Mouse (Mus musculus) heart, adult 8-10 months (tissue): ENCODE results near the gene Inhbc. TPM values are rescaled to one million over a fixed set of nuclear protein-coding genes. Genes with fewer than 3 reads are reported as not detected.
A peak's percentile ranks its signal among the peaks of the same experiment; 100 is the strongest.

Experiments used
- DNase-seq: peaks from one replicate; pipeline ENCODE4 v3.0.0; 2022; ENCODE audit warnings: low spot score
- total RNA-seq, 4 experiments: library from RNA; stranded (reverse); gene quantifications; 2 replicates each; pipeline ENCODE4 v1.2.4; 2022

Gene Inhbc
- total RNA-seq, result not detected

- DNase-seq, result no peak
Observed at GRCm38 (mm10) chr10:127369834-127370820, at the start of gene Inhbc. TSS of gene Inhbc (minus strand) at chr10:127370431.

DNA sequence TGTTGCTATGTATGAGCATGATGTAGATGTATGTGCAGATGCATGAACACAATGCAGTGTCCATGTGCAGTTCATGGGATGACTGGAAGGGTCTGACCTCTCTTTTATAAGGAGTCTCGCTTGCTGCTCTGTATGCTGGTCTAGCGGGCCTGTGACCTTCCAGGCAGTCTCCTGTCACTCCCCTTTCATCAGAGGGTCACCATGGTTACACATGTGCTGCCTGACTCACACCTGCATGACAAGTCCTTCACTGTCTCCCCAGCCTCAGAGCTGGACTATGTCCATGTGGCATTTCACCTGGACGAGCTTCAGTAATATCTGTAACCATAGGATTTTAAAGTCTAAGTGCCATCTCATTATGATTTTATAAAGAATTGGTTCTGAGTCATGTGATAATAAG, 43.9 kb upstream of the Inhbc start:
- DNase-seq, result no peak

GRCm38 (mm10) chr10:127413585-127413984, 43.4 kb upstream of the Inhbc start:
- no peak for DNase-seq

DNA sequence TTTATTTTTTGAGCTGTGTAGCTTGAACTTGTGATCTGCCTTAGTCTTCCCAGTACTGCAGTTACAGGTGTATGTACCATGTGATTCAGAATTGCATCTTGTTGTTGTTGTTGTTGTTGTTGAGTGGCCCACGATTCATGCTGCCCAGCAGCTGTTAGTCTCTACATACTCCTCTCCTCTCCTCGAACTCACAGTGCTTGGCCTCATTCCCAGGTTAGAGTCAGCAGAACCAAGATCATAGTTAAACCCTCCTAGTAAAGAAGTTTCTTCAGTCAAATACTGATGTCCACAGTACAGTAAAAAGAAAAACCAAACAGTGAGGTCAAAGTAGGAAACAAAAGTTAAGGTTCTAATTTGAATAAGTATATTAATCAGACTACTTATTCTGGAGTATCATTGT, 42.5 kb upstream of the Inhbc start:
- no peak for DNase-seq

- no peak for DNase-seq
Observed at GRCm38 (mm10) chr10:127412101-127412500, 41.9 kb upstream of the Inhbc start.

DNA sequence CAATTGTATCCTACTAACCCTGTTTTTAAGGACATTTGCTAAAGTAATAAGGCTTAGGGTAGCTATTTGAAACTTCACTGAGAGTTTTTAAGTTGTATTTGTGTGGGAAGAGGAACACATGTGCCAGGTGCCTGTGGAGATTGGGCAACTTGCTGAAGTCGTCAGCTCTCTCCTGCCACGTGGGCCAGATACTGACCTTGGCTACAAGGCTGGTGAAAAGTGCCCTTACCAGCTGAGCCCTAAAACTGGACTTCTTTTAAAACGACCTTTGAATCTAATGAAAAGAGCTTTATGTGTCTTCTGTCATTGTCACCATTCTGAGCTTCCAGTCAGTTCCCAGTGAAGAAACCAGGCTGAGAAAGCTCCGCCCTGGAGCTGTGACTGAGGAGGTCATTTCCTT, 37.2 kb upstream of the Inhbc start:
- DNase-seq, result no peak

DNA sequence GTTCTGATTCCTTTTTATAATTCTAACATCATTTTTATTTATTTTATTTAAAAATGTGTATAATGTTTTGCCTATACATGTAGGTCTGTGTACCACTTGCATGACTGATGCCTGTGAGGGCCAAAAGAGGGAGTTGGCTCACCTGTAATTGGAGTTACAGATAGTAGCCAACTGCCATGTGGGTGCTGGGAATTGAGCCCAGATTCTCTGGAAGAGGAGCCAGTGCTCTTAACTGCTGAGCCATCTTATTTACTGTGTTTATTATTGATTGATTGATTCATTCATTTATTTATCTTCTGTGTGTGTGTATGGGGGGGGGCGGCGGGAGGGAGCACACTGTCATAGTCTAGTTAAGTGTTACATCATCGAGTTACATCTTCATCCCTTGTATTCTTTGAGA, 34.5 kb upstream of the Inhbc start:
- no peak for DNase-seq

DNA sequence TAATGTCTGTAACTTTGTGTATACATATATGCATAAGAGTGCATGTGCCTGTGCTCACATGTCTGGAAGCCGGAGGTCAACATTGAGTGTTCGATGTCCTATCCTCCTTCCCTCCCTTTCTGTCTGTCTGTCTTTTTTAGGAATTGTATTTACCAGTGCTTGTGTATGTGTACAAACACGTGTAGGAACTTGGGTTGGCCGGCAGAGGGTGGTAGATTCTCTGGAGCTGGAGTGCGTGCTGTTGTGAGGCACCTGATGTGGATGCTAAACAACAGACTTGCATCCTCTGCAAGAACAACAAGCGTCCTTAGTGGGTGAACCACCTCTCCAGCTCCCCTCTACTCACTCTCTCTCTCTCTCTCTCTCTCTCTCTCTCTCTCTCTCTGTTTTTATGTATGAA, 21.5 kb upstream of the Inhbc start:
- DNase-seq, result no peak

DNA sequence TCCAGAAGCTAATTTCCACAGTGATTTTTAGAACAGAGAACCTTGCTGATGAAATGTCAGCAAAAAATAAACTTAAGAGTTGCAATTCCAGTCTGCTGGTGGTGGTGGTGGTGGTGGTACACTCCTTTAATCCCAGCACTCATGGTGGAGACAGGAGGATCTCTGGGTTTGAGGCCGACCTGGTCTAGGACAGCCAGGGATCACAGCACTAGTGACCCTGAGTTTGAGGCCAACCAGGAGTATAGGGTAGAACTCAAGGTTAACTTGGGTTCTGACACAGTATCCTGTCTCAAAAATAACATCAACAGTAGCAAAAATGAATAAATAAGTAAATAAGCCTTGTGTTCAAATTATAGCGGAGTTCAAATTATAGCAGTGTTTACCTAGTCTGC, 11.5 kb upstream of the Inhbc start:
- no peak for DNase-seq

DNA sequence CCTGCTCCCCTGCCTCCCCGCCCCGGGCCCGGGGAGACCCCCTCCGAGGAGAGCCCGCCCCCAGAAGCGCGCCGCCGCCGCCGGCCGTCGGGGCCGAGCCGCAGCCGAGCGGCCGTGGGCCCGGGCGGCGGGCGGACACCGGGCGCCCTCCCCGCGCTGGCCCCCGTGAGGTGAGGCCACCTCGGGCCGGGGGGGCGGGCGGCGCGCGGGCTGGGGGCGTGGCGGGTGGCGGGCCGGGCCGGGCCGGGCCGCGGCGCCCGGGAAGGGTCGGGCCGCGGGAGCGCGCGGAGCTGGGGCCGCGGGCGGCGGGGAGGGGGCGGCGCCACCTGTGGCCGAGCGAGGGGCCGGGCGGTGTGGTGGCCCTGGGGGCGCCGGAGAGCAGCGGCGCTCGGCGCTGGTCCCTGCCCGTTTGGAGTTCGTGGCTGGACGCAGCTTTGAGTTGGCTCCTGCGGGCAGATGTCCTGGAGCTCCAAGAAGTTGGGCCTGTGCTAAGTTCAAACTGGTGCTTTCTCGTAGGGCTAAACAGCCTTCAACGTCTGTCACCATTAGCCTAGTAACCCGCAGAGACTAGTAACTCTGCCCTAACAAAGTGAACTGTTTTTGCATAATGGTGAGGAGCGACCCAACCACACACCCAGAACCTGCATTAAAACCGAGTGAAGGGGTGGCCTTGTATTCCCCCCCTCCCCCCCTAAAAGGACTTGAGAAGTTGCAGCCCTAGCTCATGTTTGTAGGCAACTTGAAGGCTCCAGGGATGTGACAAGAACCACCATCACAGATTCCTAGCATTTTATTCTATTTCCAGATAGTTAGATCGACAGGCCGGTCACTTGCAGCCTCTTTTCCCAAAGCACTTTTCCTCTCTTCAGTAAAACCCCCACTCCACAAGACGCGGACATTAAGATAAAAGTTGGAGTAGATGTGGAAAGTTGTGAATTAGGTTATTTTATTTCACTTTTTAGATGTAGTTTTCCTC, 10.8 kb upstream of the Inhbc start:
- DNase-seq, result peak; percentile 38

DNA sequence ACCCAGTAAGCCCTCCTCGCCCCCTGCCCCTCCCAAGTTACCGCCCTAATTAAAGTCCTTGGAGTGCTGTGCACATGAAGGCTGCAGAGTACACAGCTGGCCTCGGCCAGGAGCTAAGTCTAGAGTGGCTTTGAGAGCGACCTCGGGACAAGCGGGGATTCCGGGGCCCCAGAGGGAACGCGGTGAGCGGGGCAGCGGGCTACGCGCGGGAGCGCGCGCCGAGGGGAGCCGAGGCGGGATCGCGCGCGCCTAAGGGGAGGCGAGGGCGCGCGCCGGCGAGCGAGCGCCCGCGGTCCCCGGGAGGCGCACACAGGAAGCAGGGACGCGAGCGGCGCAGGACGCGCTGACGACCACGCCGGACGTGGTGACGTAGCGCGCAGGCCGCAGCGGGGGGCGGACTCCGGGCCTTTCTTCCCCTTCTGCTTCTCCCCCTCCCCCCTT, 10.0 kb upstream of the Inhbc start, which contains the start of gene R3hdm2:
R3hdm2 (plus strand) TSS at position 77 of the 441 bp plus-strand sequence.
- DNase-seq, result peak; percentile 78

GRCm38 (mm10) chr10:127379654-127380053, 9.4 kb upstream of the Inhbc start:
- DNase-seq, result no peak

DNA sequence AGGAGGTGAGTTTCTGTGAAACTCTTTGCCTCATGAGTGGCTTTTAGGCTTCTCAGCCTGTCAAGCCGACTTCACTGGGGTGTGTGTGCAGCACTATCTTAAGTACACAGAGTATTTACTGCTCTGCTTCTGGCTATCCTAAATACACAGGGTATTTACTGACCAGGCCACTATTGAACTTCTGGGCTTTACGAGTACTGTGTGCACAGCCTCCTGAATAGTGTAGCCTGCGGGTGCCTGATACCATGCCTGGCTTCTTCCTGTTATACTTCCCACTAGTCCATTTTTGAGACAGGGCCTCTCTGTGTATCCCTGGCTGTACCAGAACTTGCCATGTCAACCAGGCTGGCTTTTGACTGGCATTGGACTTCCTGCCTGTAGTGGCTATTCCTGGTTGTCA, 7.5 kb upstream of the Inhbc start:
- DNase-seq, result no peak

DNA sequence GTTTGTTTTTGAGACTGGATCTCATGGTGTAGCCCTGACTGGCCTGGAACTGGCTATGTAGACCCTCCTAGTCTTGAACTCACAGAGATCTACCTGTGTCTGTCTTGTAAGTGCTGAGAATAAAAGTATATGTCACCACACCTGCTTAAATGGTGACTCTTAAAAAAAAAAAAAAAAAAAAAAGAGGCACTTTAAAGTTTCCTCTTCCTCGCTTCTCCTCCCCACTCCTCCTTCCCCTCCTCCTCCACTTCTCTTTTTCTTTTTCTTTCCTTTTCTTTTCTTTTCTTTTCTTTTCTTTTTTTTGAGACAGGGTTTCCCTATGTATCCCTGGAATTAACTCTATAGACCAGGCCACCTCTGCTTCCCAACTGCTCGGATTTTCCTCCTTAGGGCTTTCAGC, 792 bp upstream of the Inhbc start:
- no peak for DNase-seq

DNA sequence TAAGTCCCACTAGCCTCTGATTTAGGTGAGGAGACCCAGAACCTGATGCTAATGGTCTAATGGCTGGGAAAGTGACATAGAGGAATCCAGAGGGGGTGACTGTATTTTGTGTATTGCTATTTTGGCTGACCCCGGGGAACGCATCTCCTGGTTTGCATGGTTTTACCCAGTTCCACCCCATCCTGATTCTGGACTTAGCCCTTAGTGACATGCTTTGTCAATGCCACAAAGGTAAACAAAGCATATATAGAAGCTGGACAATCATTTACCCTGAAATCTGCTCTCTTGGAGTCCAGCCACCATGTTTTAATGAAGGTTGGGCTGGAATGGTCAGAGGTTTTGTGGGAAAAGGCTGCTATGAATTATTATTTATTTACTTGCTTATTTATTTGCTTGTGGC, 2.0 kb downstream of the Inhbc start:
- DNase-seq, result no peak

- no peak for DNase-seq
Observed at GRCm38 (mm10) chr10:127367116-127367515, 3.1 kb downstream of the Inhbc start.

DNA sequence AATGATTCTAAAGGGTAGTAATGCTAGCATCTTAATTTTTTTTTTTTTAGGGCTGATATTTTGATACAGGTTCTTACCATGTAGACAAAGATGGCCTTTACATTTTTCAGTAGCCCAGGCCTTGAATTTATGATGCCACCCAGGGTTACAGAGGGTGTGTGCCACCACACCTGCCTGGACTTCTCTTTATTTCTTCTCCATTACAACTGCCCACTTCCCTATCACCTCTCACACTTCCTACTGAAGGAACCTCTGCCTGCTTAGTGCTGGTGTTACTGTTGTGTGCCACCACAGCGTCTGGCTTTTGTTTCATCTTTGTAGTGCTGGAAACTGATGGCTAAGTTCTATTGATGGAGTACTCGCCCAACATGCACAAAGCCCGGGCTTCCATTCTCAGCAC, 9.5 kb downstream of the Inhbc start:
- DNase-seq, result no peak

DNA sequence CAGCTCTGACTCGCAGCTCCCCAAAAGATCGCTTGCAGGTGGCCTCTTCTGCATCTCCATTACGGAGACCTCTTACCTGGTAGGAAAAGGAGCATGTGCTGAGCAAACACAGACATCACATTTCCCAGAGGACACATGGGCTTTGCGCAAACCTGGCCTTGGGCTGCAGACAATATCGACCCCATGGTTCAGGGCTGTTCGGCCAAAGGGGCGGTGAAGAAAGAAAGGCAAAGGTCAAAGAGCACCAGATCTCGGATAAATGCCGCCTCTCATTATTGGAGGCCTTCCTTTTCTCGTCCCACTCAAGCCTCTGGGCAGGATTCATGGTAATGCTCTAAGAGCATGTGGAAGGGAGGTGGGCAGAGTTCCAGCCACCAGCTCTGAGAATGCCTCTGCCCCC, 14.9 kb downstream of the Inhbc start:
- DNase-seq, result no peak

DNA sequence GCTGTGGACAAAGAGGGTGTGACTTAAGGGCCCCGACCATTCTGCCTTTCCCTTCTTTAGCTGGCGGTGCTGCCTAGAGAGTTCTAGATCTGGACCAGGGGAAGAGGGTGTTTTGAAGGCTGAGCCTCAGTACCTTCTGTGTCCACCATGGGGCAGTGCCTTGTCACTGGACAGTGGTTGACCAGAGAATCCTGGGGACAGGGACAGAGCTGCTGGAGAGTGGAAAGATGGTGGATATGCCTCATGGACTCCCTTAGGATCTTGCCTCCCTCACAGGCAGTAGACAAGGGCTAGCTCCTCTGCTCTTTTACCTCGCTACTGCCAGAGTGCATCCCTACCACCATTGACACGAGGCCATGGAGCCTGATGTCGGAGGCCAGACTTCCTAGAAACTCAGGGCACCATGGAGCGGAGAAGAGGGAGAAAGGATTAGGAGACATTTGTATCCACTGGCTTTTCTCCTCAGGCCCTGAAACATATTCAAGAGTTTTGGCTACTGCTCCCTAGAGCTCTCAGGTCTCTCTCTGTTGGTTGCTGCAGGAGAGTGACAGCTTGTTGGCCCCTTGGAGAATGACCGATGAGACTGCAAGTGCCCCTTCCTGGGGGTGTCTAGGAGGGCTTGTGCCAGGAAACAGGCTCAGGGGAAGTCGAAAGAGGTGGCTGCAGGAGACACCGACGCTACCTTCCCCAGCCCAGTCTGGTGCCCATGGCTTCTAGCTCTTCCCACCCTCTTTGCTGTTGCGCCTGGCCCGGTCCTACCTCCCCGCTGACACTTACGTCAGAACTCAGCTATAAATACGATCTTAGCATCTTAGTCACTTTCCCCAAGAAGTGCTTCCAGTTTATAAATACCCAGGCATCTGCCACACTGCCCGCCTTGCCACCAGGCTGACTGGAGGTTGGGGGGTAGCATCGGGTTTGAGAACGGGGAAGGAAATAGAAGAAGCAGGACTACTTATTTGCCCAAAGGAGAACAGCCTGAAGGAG, 16.0 kb downstream of the Inhbc start, which contains the start of gene Inhbe:
Inhbe (minus strand) TSS at position 503 of the 987 bp plus-strand sequence.
- peak; percentile 42 for DNase-seq

DNA sequence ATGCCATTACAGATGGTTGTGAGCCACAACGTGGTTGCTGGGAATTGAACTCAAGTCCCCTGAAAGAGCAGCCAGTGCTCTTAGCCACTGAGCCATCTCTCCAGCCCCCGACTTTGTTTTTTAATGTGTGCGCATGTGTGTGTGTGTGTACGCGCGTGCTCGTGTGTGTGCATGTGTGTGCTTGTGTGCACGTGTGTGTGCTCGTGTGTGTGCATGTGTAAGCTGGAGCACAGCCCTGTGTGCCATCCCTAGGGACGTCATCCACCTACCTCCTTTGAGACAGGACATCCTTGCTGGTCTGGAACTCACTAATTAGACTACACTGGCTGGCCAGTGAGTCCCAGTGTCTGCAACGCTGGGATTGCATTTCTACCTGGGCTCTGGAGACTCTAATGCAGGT, 17.5 kb downstream of the Inhbc start:
- DNase-seq, result no peak

GRCm38 (mm10) chr10:127352187-127352586, 18.0 kb downstream of the Inhbc start:
- DNase-seq, result no peak
